ENCODE assay signal across 14 mouse cellular contexts in the genomic region with DNA sequence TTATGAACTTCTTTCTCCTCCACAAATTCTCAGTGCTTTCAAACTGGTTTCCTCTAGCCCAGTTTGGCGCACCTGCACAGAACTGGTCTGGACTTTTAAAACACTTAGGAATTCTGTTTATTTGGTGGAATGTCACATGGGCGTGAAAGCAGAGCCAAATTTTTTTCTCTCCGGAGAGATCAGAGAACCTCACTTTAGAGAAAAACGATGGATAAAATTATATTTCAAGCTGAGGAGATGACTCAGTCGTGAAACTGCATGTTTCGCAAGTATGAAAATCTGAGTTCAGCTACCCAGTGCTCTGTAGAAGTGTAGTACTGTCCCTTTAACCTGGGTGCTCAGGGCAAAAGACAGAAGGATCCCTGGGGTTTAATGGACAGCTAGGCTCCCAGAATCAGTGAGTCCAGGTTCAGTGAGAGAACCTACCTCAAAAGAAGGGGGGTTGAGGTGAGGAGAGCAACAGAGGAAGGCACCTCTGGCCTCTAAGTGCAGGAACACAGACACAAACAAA. TPM values are rescaled to one million over a fixed set of nuclear protein-coding genes. Genes with fewer than 3 reads are reported as not detected.
DNase-seq lines count a peak whose midpoint lies in the region; ATAC-seq and TF ChIP-seq lines count a peak whose summit lies in the region.
"Had no signal": no experiment of that assay in that cellular context is flagged by ENCODE, and none has a peak within 500 bp of the region (broad histone marks: within the 10 kb centered on the region; RNA-seq: fewer than 3 reads in every experiment).

No protein-coding gene starts in this region.

- no peaks in the 10 kb centered on the region for H3K27me3 ChIP-seq in liver, embryonic 15.5 days
- no peaks in the 10 kb centered on the region for H3K27me3 ChIP-seq in liver, embryonic 12.5 days (replicated peaks)
- H3K27me3 ChIP-seq in kidney, adult 2 months (replicated peaks; ENCODE audit: control insufficient read depth, insufficient read depth, low read length), result no peaks in the 10 kb centered on the region
- H3K27me3 ChIP-seq in stomach, postnatal 0 days (ENCODE audit: control insufficient read depth, insufficient read depth, low read length), result no peaks in the 10 kb centered on the region
- H3K27me3 ChIP-seq: heart, embryonic 13.5 days; limb, embryonic 13.5 days had no signal

- no peaks in the 10 kb centered on the region for H3K36me3 ChIP-seq in liver, embryonic 15.5 days (replicated peaks)
- no peaks in the 10 kb centered on the region for H3K36me3 ChIP-seq in liver, embryonic 12.5 days
- H3K36me3 ChIP-seq in kidney, adult 2 months (ENCODE audit: control insufficient read depth, insufficient read depth, low read length), result no peaks in the 10 kb centered on the region
- no peaks in the 10 kb centered on the region for H3K36me3 ChIP-seq in macrophage (ENCODE audit: inconsistent target)
- H3K36me3 ChIP-seq in stomach, postnatal 0 days (ENCODE audit: control insufficient read depth, insufficient read depth, low read length), result no peaks in the 10 kb centered on the region
- H3K36me3 ChIP-seq: heart, embryonic 13.5 days; hindbrain, embryonic 10.5 days; limb, embryonic 13.5 days had no signal

- no peak for ATAC-seq in liver, embryonic 15.5 days (ENCODE audit: insufficient read depth)
- no peak for ATAC-seq in liver, embryonic 12.5 days
- no peak for ATAC-seq in stomach, postnatal 0 days (ENCODE audit: low FRiP score, low TSS enrichment)
- ATAC-seq: intestine, embryonic 16.5 days had no signal

- no peaks in the 10 kb centered on the region for H3K9me3 ChIP-seq in liver, embryonic 15.5 days (replicated peaks)
- H3K9me3 ChIP-seq in liver, embryonic 12.5 days (replicated peaks), result no peaks in the 10 kb centered on the region
- no peaks in the 10 kb centered on the region for H3K9me3 ChIP-seq in stomach, postnatal 0 days (ENCODE audit: control insufficient read depth, low read length)
- H3K9me3 ChIP-seq: heart, embryonic 13.5 days; hindbrain, embryonic 10.5 days; limb, embryonic 13.5 days had no signal

- TF ChIP-seq CTCF in bone marrow, adult 2 months (IDR thresholded peaks at IDR 0.05; ENCODE audit: control insufficient read depth, insufficient read depth, low read length), result no peak
- TF ChIP-seq CTCF in kidney, adult 2 months (conservative IDR thresholded peaks at IDR 0.05; ENCODE audit: insufficient read depth, insufficient read length, low read depth, low read length), result no peak
- no peak for TF ChIP-seq CTCF in stomach, postnatal 0 days (IDR thresholded peaks at IDR 0.05; ENCODE audit: low read depth)

- no peak overlapping the region for H3K9ac ChIP-seq in liver, embryonic 15.5 days
- H3K9ac ChIP-seq in liver, embryonic 12.5 days, result no peak overlapping the region
- no peak overlapping the region for H3K9ac ChIP-seq in stomach, postnatal 0 days (ENCODE audit: low read length)
- H3K9ac ChIP-seq: heart, embryonic 13.5 days; limb, embryonic 13.5 days had no signal

- 67% methylated on average over 6 of the region's 6 CpGs for WGBS in liver, embryonic 15.5 days (ENCODE audit: insufficient replicate concordance)
- 81% methylated on average over 6 of the region's 6 CpGs for WGBS in liver, embryonic 12.5 days (ENCODE audit: insufficient replicate concordance)
- WGBS in bone marrow, adult 2 months, result 38% methylated on average over 6 of the region's 6 CpGs
- WGBS in kidney, adult 2 months, result 33% methylated on average over 6 of the region's 6 CpGs
- 15% methylated on average over 6 of the region's 6 CpGs for WGBS in macrophage (ENCODE audit: missing documents)
- WGBS in stomach, postnatal 0 days, result 53% methylated on average over 6 of the region's 6 CpGs

- peaks cover 84% of the 10 kb centered on the region for H3K79me2 ChIP-seq in macrophage (ENCODE audit: inconsistent target)

- 0 out of 2 replicates have a peak overlapping the region, but pooled peaks have one; percentile 3 for H3K4me2 ChIP-seq in liver, embryonic 15.5 days
- no peak overlapping the region for H3K4me2 ChIP-seq in liver, embryonic 12.5 days
- no peak overlapping the region for H3K4me2 ChIP-seq in stomach, postnatal 0 days (replicated peaks; ENCODE audit: low read depth)
- H3K4me2 ChIP-seq: limb, embryonic 13.5 days had no signal

- TF ChIP-seq EP300 in stomach, postnatal 0 days (optimal IDR thresholded peaks at IDR 0.05), result no peak

- no peak overlapping the region for H3K27ac ChIP-seq in liver, embryonic 15.5 days (replicated peaks)
- H3K27ac ChIP-seq in liver, embryonic 12.5 days, result no peak overlapping the region
- H3K27ac ChIP-seq in bone marrow, adult 2 months (ENCODE audit: control insufficient read depth, insufficient read depth, low read depth, low read length, poor library complexity), result peak overlapping the region; percentile 48; the same call in 1 of the 2 replicates
- peak overlapping the region; percentile 78 for H3K27ac ChIP-seq in kidney, adult 2 months (ENCODE audit: insufficient read depth, low read depth, low read length)
- H3K27ac ChIP-seq in macrophage, result peak overlapping the region; percentile 97
- no peak overlapping the region for H3K27ac ChIP-seq in stomach, postnatal 0 days (replicated peaks)
- H3K27ac ChIP-seq: heart, embryonic 13.5 days; hindbrain, embryonic 10.5 days; limb, embryonic 13.5 days had no signal

- no peak for TF ChIP-seq POLR2A in bone marrow, adult 2 months (IDR thresholded peaks at IDR 0.05; ENCODE audit: borderline replicate concordance, control insufficient read depth, low read depth, low read length)
- TF ChIP-seq POLR2A in kidney, adult 2 months (IDR thresholded peaks at IDR 0.05; ENCODE audit: low read depth, low read length), result no peak

- H3K4me3 ChIP-seq in liver, embryonic 15.5 days (replicated peaks), result no peak overlapping the region
- H3K4me3 ChIP-seq in liver, embryonic 12.5 days, result no peak overlapping the region
- H3K4me3 ChIP-seq in bone marrow, adult 2 months (replicated peaks; ENCODE audit: control insufficient read depth, low read depth, low read length), result no peak overlapping the region
- H3K4me3 ChIP-seq in kidney, adult 2 months (ENCODE audit: insufficient read depth, low read depth, low read length), result peak overlapping the region; percentile 44
- H3K4me3 ChIP-seq in macrophage (ENCODE audit: inconsistent target), result peak overlapping the region; percentile 100
- H3K4me3 ChIP-seq in stomach, postnatal 0 days (ENCODE audit: low read depth, low read length), result no peak overlapping the region
- H3K4me3 ChIP-seq: hindbrain, embryonic 10.5 days; limb, embryonic 13.5 days had no signal

- DNase-seq in kidney, adult 2 months, result peak; percentile 86
- no peak for DNase-seq in cerebellum, adult 11 months
- no peak for DNase-seq in stomach, postnatal 0 days (ENCODE audit: low spot score)
- DNase-seq: cerebellum, adult 8-10 months; right cerebral cortex, postnatal 4 days; thymus, postnatal 25 days had no signal

- peaks cover 26% of the 10 kb centered on the region for H3K4me1 ChIP-seq in liver, embryonic 15.5 days (replicated peaks)
- H3K4me1 ChIP-seq in liver, embryonic 12.5 days, result peaks cover 26% of the 10 kb centered on the region
- H3K4me1 ChIP-seq in bone marrow, adult 2 months (ENCODE audit: control insufficient read depth, insufficient read depth, low read length), result peaks cover 2% of the 10 kb centered on the region
- H3K4me1 ChIP-seq in kidney, adult 2 months (ENCODE audit: control insufficient read depth, insufficient read depth, low read length), result peaks cover 6% of the 10 kb centered on the region; the same call in 1 of the 2 replicates
- 0 out of 2 replicates have a peak, but pooled peaks cover 2% of the 10 kb centered on the region for H3K4me1 ChIP-seq in stomach, postnatal 0 days (replicated peaks; ENCODE audit: control insufficient read depth, insufficient read depth)

RNA-seq across cellular contexts. Expression of a gene that starts 2.9 kb away (rescaled TPM):
- 23.1 and 23.3 TPM in 2 replicates for polyA plus RNA-seq in liver, embryonic 15.5 days (2015; fragmentation: Nextera tagmentation; extraction: Ambion mirVana)
- polyA plus RNA-seq in liver, embryonic 12.5 days (2016; fragmentation: Nextera tagmentation; extraction: Ambion mirVana), result 27.2 and 28.0 TPM in 2 replicates
- polyA plus RNA-seq in bone marrow, adult 2 months (2011; ENCODE audit: insufficient read depth, insufficient read length, low replicate concordance, missing spikeins), result 6.4 and 19.8 TPM in 2 replicates
- 115 and 139 TPM in 2 replicates for polyA plus RNA-seq in kidney, adult 2 months (2012; rRNA removed)
- total RNA-seq in macrophage (2018; cell fraction: chromatin; rRNA removed), result 100 to 1,000 TPM in 24 of 26 experiments, 10 to 100 TPM in 2; 65.9 to 497 (median 172) TPM
- total RNA-seq in macrophage (2018; cell fraction: cytosol; rRNA removed), result 100 to 1,000 TPM; 265 to 638 (median 449) TPM
- total RNA-seq in macrophage (2018; cell fraction: nucleus; rRNA removed), result 100 to 1,000 TPM; 187 to 425 (median 253) TPM
- 331 to 394 TPM (median 358 TPM) in 3 replicates for polyA plus RNA-seq in macrophage (2018)
- 44.6 and 47.5 TPM in 2 replicates for polyA plus RNA-seq in stomach, postnatal 0 days (2015; fragmentation: Nextera tagmentation; extraction: Ambion mirVana)

RNA-seq across cellular contexts. Expression of a gene that starts 3.1 kb away (rescaled TPM):
- 61.6 and 65.8 TPM in 2 replicates for polyA plus RNA-seq in liver, embryonic 15.5 days (2015; fragmentation: Nextera tagmentation; extraction: Ambion mirVana)
- polyA plus RNA-seq in liver, embryonic 12.5 days (2016; fragmentation: Nextera tagmentation; extraction: Ambion mirVana), result 129 and 132 TPM in 2 replicates
- 28.1 and 38.1 TPM in 2 replicates for polyA plus RNA-seq in bone marrow, adult 2 months (2011; ENCODE audit: insufficient read depth, insufficient read length, low replicate concordance, missing spikeins)
- 8.8 and 9.3 TPM in 2 replicates for polyA plus RNA-seq in kidney, adult 2 months (2012; rRNA removed)
- 10 to 100 TPM in 23 of 26 experiments, 1 to 10 TPM in 3; 9.0 to 36.3 (median 14.4) TPM for total RNA-seq in macrophage (2018; cell fraction: chromatin; rRNA removed)
- total RNA-seq in macrophage (2018; cell fraction: cytosol; rRNA removed), result 100 to 1,000 TPM in 12 of 26 experiments, 10 to 100 TPM in 14; 50.2 to 132 (median 88.5) TPM
- total RNA-seq in macrophage (2018; cell fraction: nucleus; rRNA removed), result 10 to 100 TPM; 28.2 to 97.2 (median 42.2) TPM
- 75.9 to 167 TPM (median 101 TPM) in 3 replicates for polyA plus RNA-seq in macrophage (2018)
- polyA plus RNA-seq in stomach, postnatal 0 days (2015; fragmentation: Nextera tagmentation; extraction: Ambion mirVana), result 45.6 and 54.0 TPM in 2 replicates

RNA-seq across cellular contexts. Expression of a gene that starts 36.5 kb away (rescaled TPM):
- polyA plus RNA-seq in liver, embryonic 15.5 days (2015; fragmentation: Nextera tagmentation; extraction: Ambion mirVana), result 1.2 and 1.8 TPM in 2 replicates
- polyA plus RNA-seq in liver, embryonic 12.5 days (2016; fragmentation: Nextera tagmentation; extraction: Ambion mirVana), result 2.5 and 2.9 TPM in 2 replicates
- 9.9 and 12.0 TPM in 2 replicates for polyA plus RNA-seq in bone marrow, adult 2 months (2011; ENCODE audit: insufficient read depth, insufficient read length, low replicate concordance, missing spikeins)
- polyA plus RNA-seq in kidney, adult 2 months (2012; rRNA removed), result 12.6 and 13.2 TPM in 2 replicates
- total RNA-seq in macrophage (2018; cell fraction: chromatin; rRNA removed), result 10 to 100 TPM in 21 of 26 experiments, 1 to 10 TPM in 5; 6.4 to 33.3 (median 26.1) TPM
- 10 to 100 TPM in 23 of 26 experiments, 1 to 10 TPM in 3; 8.1 to 16.9 (median 14.6) TPM for total RNA-seq in macrophage (2018; cell fraction: cytosol; rRNA removed)
- total RNA-seq in macrophage (2018; cell fraction: nucleus; rRNA removed), result 10 to 100 TPM in 22 of 26 experiments, 1 to 10 TPM in 4; 7.8 to 32.6 (median 17.2) TPM
- 5.9 to 6.7 TPM (median 6.2 TPM) in 3 replicates for polyA plus RNA-seq in macrophage (2018)
- polyA plus RNA-seq in stomach, postnatal 0 days (2015; fragmentation: Nextera tagmentation; extraction: Ambion mirVana), result 1.8 and 2.0 TPM in 2 replicates

Comparison
In these comparisons a context has a peak if more than half of its experiments do, and no peak if none do; other contexts are left out.
1. H3K27ac ChIP-seq: peak in bone marrow, adult 2 months (single experiment), kidney, adult 2 months (single experiment) and macrophage (single experiment); none in liver, embryonic 15.5 days (single experiment), liver, embryonic 12.5 days (single experiment) and stomach, postnatal 0 days (single experiment).
2. H3K4me3 ChIP-seq: peak in kidney, adult 2 months (single experiment) and macrophage (single experiment); none in liver, embryonic 15.5 days (single experiment), liver, embryonic 12.5 days (single experiment), bone marrow, adult 2 months (single experiment) and stomach, postnatal 0 days (single experiment).